In the genomic region with DNA sequence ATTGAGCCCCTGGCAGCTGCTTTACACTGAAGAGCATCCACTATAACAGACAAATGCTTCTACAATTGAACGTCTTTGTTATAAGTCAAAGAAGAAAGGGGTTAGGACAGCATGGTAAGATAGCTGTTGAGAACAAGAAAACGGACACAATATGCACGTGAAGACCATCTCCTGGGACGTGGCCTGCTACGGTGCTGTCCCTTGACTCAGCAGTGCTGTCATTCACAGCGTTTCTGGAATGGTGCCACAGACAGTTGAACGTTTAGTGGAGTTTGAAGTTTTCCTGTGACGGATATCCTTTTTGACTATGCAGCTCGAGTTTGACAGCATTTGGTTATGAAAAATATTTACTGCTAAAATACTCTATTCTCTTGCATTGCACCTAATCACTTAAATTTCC, we compare ENCODE assay signal across 24 mouse cellular contexts.
"Had no signal": no experiment of that assay in that cellular context is flagged by ENCODE, and none has a peak within 500 bp of the region (broad histone marks: within the 10 kb centered on the region; RNA-seq: fewer than 3 reads in every experiment).

No protein-coding gene starts in this region.

- H3K4me3 ChIP-seq: heart, adult 2 months; heart, embryonic 13.5 days; heart, embryonic 15.5 days; hindbrain, embryonic 13.5 days; hindbrain, embryonic 15.5 days; layer of hippocampus, adult 2 months; left cerebral cortex, adult 2 months; limb, embryonic 10.5 days; limb, embryonic 12.5 days had no signal

- H3K36me3 ChIP-seq: heart, embryonic 13.5 days; heart, embryonic 15.5 days; hindbrain, embryonic 13.5 days; hindbrain, embryonic 15.5 days; limb, embryonic 10.5 days; limb, embryonic 12.5 days had no signal

- H3K4me1 ChIP-seq: heart, embryonic 13.5 days; heart, embryonic 15.5 days; limb, embryonic 10.5 days; limb, embryonic 12.5 days had no signal

- H3K27me3 ChIP-seq: heart, embryonic 13.5 days; heart, embryonic 15.5 days; hindbrain, embryonic 13.5 days; hindbrain, embryonic 15.5 days; limb, embryonic 12.5 days had no signal

- ATAC-seq: hindbrain, postnatal 0 days; intestine, embryonic 16.5 days had no signal

- H3K27ac ChIP-seq: heart, adult 2 months; heart, embryonic 13.5 days; heart, embryonic 15.5 days; hindbrain, embryonic 13.5 days; hindbrain, embryonic 15.5 days; hindbrain, postnatal 0 days; layer of hippocampus, adult 2 months; left cerebral cortex, adult 2 months; limb, embryonic 10.5 days; limb, embryonic 12.5 days had no signal

- H3K9ac ChIP-seq: heart, embryonic 13.5 days; heart, embryonic 15.5 days; hindbrain, embryonic 13.5 days; hindbrain, embryonic 15.5 days; limb, embryonic 12.5 days had no signal

- DNase-seq: gastrocnemius, postnatal 14 days; gastrocnemius, postnatal 36 days; heart, adult 11 months; heart, adult 2 months; heart, postnatal 14 days; heart, postnatal 36 days; kidney, adult 18-20 months; kidney, adult 8-10 months; kidney, postnatal 10 days; kidney, postnatal 25 days; kidney, postnatal 4 days; liver had no signal

- H3K9me3 ChIP-seq: heart, embryonic 13.5 days; heart, embryonic 15.5 days; hindbrain, embryonic 13.5 days; hindbrain, embryonic 15.5 days; limb, embryonic 10.5 days; limb, embryonic 12.5 days had no signal

- H3K4me2 ChIP-seq: heart, embryonic 11.5 days; heart, embryonic 13.5 days; heart, embryonic 15.5 days; hindbrain, embryonic 13.5 days; hindbrain, embryonic 15.5 days; limb, embryonic 12.5 days; liver, embryonic 11.5 days had no signal
